8 mouse cellular contexts compared by ENCODE assay signal in genomic region chr2:9881611-9882023, GRCm38 (mm10). TPM values are rescaled to one million over a fixed set of nuclear protein-coding genes. Genes with fewer than 3 reads are reported as not detected.
DNase-seq lines count a peak whose midpoint lies in the region; ATAC-seq lines count a peak whose summit lies in the region.
"Had no signal": no experiment of that assay in that cellular context is flagged by ENCODE, and none has a peak within 500 bp of the region (broad histone marks: within the 10 kb centered on the region; RNA-seq: fewer than 3 reads in every experiment).

No protein-coding gene starts in this region.

- no peak overlapping the region for H3K9ac ChIP-seq in forebrain, embryonic 15.5 days (replicated peaks)
- H3K9ac ChIP-seq in liver, embryonic 15.5 days, result no peak overlapping the region

- H3K4me3 ChIP-seq in forebrain, embryonic 15.5 days, result peak overlapping the region; percentile 6; the same call in 1 of the 2 replicates
- no peak overlapping the region for H3K4me3 ChIP-seq in liver, embryonic 15.5 days (replicated peaks)

- H3K36me3 ChIP-seq in forebrain, embryonic 15.5 days, result no peaks in the 10 kb centered on the region
- H3K36me3 ChIP-seq in liver, embryonic 15.5 days (replicated peaks), result no peaks in the 10 kb centered on the region

- H3K27me3 ChIP-seq in forebrain, embryonic 15.5 days, result peaks cover 77% of the 10 kb centered on the region
- peaks cover 100% of the 10 kb centered on the region for H3K27me3 ChIP-seq in liver, embryonic 15.5 days

- 1% methylated on average over 13 of the region's 13 CpGs for WGBS in forebrain, embryonic 15.5 days
- 3% methylated on average over 13 of the region's 13 CpGs for WGBS in liver, embryonic 15.5 days (ENCODE audit: insufficient replicate concordance)

- peaks cover 52% of the 10 kb centered on the region for H3K4me1 ChIP-seq in forebrain, embryonic 15.5 days
- H3K4me1 ChIP-seq in liver, embryonic 15.5 days (replicated peaks), result peaks cover 26% of the 10 kb centered on the region

- 0 out of 2 replicates have a peak overlapping the region, but pooled peaks have one; percentile 33 for H3K4me2 ChIP-seq in forebrain, embryonic 15.5 days (replicated peaks)
- H3K4me2 ChIP-seq in liver, embryonic 15.5 days, result peak overlapping the region; percentile 76

- no peak for ATAC-seq in forebrain, embryonic 15.5 days (replicated peaks)
- no peak for ATAC-seq in liver, embryonic 15.5 days (ENCODE audit: insufficient read depth)

- H3K9me3 ChIP-seq in forebrain, embryonic 15.5 days, result no peaks in the 10 kb centered on the region
- H3K9me3 ChIP-seq in liver, embryonic 15.5 days (replicated peaks), result no peaks in the 10 kb centered on the region

- no peak overlapping the region for H3K27ac ChIP-seq in forebrain, embryonic 15.5 days (replicated peaks)
- H3K27ac ChIP-seq in liver, embryonic 15.5 days (replicated peaks), result no peak overlapping the region

- peak; percentile 48 for DNase-seq in thymus, postnatal 25 days
- DNase-seq in thymus, postnatal 14 days, result no peak
- DNase-seq in spleen, adult 12 weeks (ENCODE audit: low spot score), result no peak
- no peak for DNase-seq in layer of hippocampus, adult 8-10 months (ENCODE audit: low spot score in 2 of 2)
- DNase-seq in ovary, postnatal 10 days (ENCODE audit: low spot score), result no peak

RNA-seq across cellular contexts. Expression of gene 4930412O13Rik, which starts 0.6 kb away (rescaled TPM):
- polyA plus RNA-seq in forebrain, embryonic 15.5 days (2015; fragmentation: Nextera tagmentation; extraction: Ambion mirVana), result not detected in 2 replicates
- 0.14 TPM in 1 of 2 replicates, not detected in the other for polyA plus RNA-seq in liver, embryonic 15.5 days (2015; fragmentation: Nextera tagmentation; extraction: Ambion mirVana)
- not detected for total RNA-seq in layer of hippocampus, adult 8-10 months (2022)
- total RNA-seq: layer of hippocampus, postnatal 25 days had no signal

RNA-seq across cellular contexts. Expression of gene 9230102O04Rik, which starts 7.7 kb away (rescaled TPM):
- polyA plus RNA-seq in forebrain, embryonic 15.5 days (2015; fragmentation: Nextera tagmentation; extraction: Ambion mirVana), result not detected in 2 replicates
- not detected in 2 replicates for polyA plus RNA-seq in liver, embryonic 15.5 days (2015; fragmentation: Nextera tagmentation; extraction: Ambion mirVana)
- not detected for total RNA-seq in layer of hippocampus, adult 8-10 months (2022)
- total RNA-seq: layer of hippocampus, postnatal 25 days had no signal

RNA-seq across cellular contexts. Expression of gene Gata3, which starts 8.2 kb away (rescaled TPM):
- polyA plus RNA-seq in forebrain, embryonic 15.5 days (2015; fragmentation: Nextera tagmentation; extraction: Ambion mirVana), result 1.1 and 2.3 TPM in 2 replicates
- 1.1 TPM in 2 replicates for polyA plus RNA-seq in liver, embryonic 15.5 days (2015; fragmentation: Nextera tagmentation; extraction: Ambion mirVana)
- under 1 TPM in 2 of 4 experiments, not detected in 2; 0.09 to 0.47 TPM for total RNA-seq in layer of hippocampus, adult 8-10 months (2022)
- total RNA-seq: layer of hippocampus, postnatal 25 days had no signal
